Mouse (Mus musculus) intestine, postnatal 0 days (tissue): ENCODE measurements around the gene Ppfia3. TPM values are rescaled to one million over a fixed set of nuclear protein-coding genes. Genes with fewer than 3 reads are reported as not detected.

ENCODE experiments used
- ATAC-seq: fragments of 200-750 bp; cut with Nextera tagmentation; 2 replicates; pipeline ENCODE4 v1.8.0; 2017; ENCODE audit warnings: mild to moderate bottlenecking, moderate TSS enrichment, moderate library complexity
- H3K27ac ChIP-seq: fragments of 300-500 bp; sonication (generic); 2 replicates; pipeline ENCODE4 v1.5.1; 2014; ENCODE audit warnings: mild to moderate bottlenecking, low read depth, low read length, moderate library complexity
- H3K27me3 ChIP-seq: fragments of 300-500 bp; sonication (generic); replicated peaks from 2 replicates; pipeline ENCODE4 v1.6.1; 2014; ENCODE audit warnings: low read length, mixed read lengths; ENCODE audit not compliant: control insufficient read depth, insufficient read depth
- H3K36me3 ChIP-seq: fragments of 300-500 bp; sonication (generic); 2 replicates; pipeline ENCODE4 v1.6.1; 2014; ENCODE audit warnings: mild to moderate bottlenecking, moderate library complexity; ENCODE audit not compliant: control insufficient read depth, insufficient read depth
- H3K4me1 ChIP-seq: fragments of 300-500 bp; sonication (generic); replicated peaks from 2 replicates; pipeline ENCODE4 v1.6.1; 2014; ENCODE audit warnings: antibody characterized with exemption, low read length, mixed read lengths; ENCODE audit not compliant: control insufficient read depth, insufficient read depth
- H3K4me2 ChIP-seq: fragments of 300-500 bp; sonication (generic); replicated peaks from 2 replicates; pipeline ENCODE4 v1.6.1; 2014; ENCODE audit warnings: low read depth, mild to moderate bottlenecking, moderate library complexity
- H3K4me3 ChIP-seq: fragments of 300-500 bp; sonication (generic); 2 replicates; pipeline ENCODE4 v1.5.1; 2014; ENCODE audit warnings: low read depth, low read length
- H3K9ac ChIP-seq: fragments of 300-500 bp; sonication (generic); 2 replicates; pipeline ENCODE4 v1.6.1; 2014; ENCODE audit warnings: mild to moderate bottlenecking, low read depth, low read length
- H3K9me3 ChIP-seq: fragments of 300-500 bp; sonication (generic); 2 replicates; pipeline ENCODE4 v1.6.1; 2016; ENCODE audit warnings: mixed run types; ENCODE audit not compliant: control insufficient read depth
- CTCF ChIP-seq: sonication (generic); IDR thresholded peaks from 2 replicates; pipeline ENCODE4 v1.5.1; 2016; ENCODE audit warnings: low read depth, mild to moderate bottlenecking, control low read depth, antibody characterized with exemption, moderate library complexity
- WGBS: fragments of 180-500 bp; shearing (Covaris S2); extraction: QIAGEN DNeasy Blood & Tissue Kit; methylation state at CpG from one replicate; pipeline ENCODE4 v1.1.7; 2014; 5-methylcytosine and 5-hydroxymethylcytosine counted together
- polyA plus RNA-seq: library from polyadenylated mRNA; unstranded; fragments of >200 nt; fragmentation: Nextera tagmentation; extraction: Ambion mirVana; gene quantifications from 2 replicates; pipeline ENCODE4 v1.2.1, GENCODE M21; 2015

The Ppfia3 gene
- polyA plus RNA-seq, 1 experiment from 2014 or later = 24.5 TPM

DNA sequence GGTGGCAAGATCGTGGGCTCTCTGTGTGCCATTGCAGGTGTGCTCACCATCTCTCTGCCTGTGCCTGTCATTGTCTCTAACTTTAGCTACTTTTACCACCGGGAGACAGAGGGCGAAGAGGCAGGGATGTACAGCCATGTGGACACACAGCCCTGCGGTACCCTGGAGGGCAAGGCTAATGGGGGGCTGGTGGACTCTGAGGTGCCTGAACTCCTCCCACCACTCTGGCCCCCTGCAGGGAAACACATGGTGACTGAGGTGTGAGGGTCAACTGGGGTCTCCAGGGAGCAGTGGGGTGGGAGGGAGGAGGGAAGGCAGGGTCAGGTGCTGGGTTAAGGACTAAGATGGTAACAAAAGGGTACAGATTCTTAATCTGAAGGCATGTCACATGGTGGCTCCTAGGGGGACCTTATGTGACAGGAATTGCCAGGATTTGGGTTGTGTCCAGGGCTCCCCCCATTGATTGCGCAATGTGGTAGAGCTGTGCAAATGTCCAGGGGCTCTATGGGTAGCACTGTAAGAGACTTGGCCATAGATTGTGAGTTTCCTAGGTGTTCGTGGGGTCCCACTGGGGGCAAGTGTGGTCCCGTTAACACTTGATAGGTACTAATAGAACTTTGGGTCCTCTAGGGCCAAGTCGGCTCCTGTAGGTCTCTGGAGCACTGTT, 42.8 kb upstream of the Ppfia3 start:
- Histone ChIP-seq H3K27me3 (peaks cover 81% of the 10 kb centered on the region), H3K4me3 (no peak overlapping the region), H3K4me2 (no peak overlapping the region), H3K36me3 (no peaks in the 10 kb centered on the region), H3K4me1 (peaks cover 12% of the 10 kb centered on the region; the same call in 1 of the 2 replicates), H3K9me3 (no peaks in the 10 kb centered on the region), H3K9ac (no peak overlapping the region), H3K27ac (no peak overlapping the region)
- 88% methylated on average over 8 of the region's 8 CpGs for WGBS
- no peak for ATAC-seq
- TF ChIP-seq CTCF = no peak

DNA sequence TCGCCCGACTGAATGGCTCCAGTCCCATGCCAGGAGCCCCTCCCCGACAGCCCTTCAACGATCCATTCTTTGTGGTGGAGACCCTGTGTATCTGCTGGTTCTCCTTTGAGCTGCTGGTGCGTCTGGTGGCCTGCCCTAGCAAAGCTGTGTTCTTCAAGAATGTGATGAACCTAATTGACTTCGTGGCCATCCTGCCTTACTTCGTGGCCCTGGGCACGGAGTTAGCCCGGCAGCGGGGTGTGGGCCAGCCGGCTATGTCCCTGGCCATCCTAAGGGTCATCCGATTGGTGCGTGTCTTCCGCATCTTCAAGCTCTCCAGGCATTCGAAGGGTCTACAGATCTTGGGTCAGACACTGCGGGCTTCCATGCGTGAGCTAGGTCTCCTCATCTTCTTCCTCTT, 42.1 kb upstream of the Ppfia3 start:
- H3K4me1 ChIP-seq = 0 out of 2 replicates have a peak, but pooled peaks cover 6% of the 10 kb centered on the region
- H3K4me2 ChIP-seq = no peak overlapping the region
- no peak for ATAC-seq
- no peak overlapping the region for H3K27ac ChIP-seq
- no peaks in the 10 kb centered on the region for H3K9me3 ChIP-seq
- H3K27me3 ChIP-seq = peaks cover 74% of the 10 kb centered on the region
- 88% methylated on average over 17 of the region's 17 CpGs for WGBS
- no peak overlapping the region for H3K9ac ChIP-seq
- TF ChIP-seq CTCF = no peak
- no peaks in the 10 kb centered on the region for H3K36me3 ChIP-seq
- no peak overlapping the region for H3K4me3 ChIP-seq

DNA sequence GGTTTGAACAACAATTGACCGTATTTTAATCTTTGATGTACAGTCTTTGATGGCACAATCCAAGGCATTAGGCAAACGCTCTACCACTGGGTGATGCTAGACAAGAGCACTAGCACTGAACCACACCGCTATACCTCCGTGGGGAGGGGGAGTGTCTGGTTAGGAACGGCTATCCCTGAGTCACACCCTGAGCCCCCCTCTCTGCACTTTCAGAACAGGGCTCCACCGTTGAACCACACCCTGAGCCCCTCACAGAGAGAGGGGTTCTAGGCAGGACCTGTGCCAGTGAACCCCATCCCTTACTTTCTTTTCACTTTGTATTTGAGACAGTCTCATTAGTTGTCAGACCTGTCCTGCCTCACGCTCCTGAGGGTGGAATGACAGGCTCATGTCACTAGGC, 41.5 kb upstream of the Ppfia3 start:
- no peak overlapping the region for H3K4me2 ChIP-seq
- no peak overlapping the region for H3K4me3 ChIP-seq
- H3K27me3 ChIP-seq = peaks cover 68% of the 10 kb centered on the region
- H3K27ac ChIP-seq = no peak overlapping the region
- no peak overlapping the region for H3K9ac ChIP-seq
- 0 out of 2 replicates have a peak, but pooled peaks cover under 1% of the 10 kb centered on the region for H3K4me1 ChIP-seq
- no peak for TF ChIP-seq CTCF
- no peaks in the 10 kb centered on the region for H3K9me3 ChIP-seq
- no peak for ATAC-seq
- 64% methylated on average over 7 of the region's 7 CpGs for WGBS
- no peaks in the 10 kb centered on the region for H3K36me3 ChIP-seq

DNA sequence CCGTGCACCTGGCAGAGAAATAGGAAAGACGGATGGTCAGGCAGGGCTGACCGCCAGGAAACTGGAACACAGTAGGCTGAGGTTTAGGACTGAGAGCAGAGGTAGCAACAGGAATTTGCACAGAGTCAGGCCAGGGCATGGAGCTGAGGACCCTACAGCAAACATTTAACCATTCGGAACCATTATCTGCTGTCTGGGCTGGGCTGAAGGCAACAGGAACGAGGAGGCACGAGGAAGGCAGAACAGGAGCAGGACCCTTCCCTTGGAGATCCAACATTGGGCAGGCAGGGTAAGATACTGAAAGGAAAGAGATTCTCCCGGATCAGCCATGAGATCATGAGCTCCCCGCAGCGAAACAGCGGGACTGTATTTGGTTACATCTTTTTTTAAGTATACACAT, 41.0 kb upstream of the Ppfia3 start:
- ATAC-seq = no peak
- H3K4me3 ChIP-seq = no peak overlapping the region
- no peak overlapping the region for H3K9ac ChIP-seq
- H3K27ac ChIP-seq = no peak overlapping the region
- WGBS = 75% methylated on average over 10 of the region's 10 CpGs
- H3K27me3 ChIP-seq = peaks cover 66% of the 10 kb centered on the region
- H3K36me3 ChIP-seq = no peaks in the 10 kb centered on the region
- H3K4me2 ChIP-seq = no peak overlapping the region
- no peaks in the 10 kb centered on the region for H3K9me3 ChIP-seq
- TF ChIP-seq CTCF = no peak
- H3K4me1 ChIP-seq = no peaks in the 10 kb centered on the region

DNA sequence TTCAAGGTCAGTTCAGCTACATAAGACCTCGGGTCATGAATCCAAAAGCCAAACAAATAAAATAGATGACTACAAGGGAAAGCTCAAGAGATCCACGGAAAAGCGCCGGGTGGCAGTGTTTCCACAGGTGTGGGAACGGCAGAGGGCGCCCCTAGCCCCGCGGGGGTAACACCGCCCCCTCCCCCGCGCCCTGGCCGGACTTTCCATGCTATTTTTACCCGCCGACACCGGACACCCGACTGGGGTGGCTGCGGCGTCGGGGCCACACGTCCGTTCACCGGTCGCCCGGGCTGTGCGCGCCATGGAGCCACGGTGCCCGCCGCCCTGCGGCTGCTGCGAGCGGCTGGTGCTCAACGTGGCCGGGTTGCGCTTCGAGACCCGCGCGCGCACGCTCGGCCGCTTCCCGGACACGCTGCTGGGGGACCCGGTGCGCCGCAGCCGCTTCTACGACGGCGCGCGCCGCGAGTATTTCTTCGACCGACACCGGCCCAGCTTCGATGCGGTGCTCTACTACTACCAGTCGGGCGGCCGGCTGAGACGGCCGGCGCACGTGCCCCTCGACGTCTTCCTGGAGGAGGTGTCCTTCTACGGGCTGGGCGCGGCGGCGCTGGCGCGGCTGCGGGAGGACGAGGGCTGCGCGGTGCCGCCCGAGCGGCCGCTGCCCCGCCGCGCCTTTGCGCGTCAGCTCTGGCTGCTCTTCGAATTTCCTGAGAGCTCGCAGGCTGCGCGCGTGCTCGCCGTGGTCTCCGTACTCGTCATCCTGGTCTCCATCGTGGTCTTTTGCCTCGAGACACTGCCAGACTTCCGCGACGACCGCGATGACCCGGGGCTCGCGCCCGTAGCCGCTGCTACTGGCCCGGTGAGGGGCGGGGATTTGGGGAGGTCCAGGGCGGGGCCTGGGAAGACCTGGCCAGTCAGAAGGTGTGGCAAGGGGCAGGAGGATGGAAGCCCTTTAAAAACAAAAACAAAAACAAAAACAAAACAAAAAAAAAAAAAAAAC, 39.6 kb upstream of the Ppfia3 start:
- peak overlapping the region; percentile 73 for H3K4me2 ChIP-seq
- peak; percentile 39; the same call in 1 of the 2 replicates for TF ChIP-seq CTCF
- peaks cover 57% of the 10 kb centered on the region for H3K27me3 ChIP-seq
- H3K9me3 ChIP-seq = no peaks in the 10 kb centered on the region
- 1% methylated on average over 112 of the region's 114 CpGs for WGBS
- H3K4me1 ChIP-seq = no peaks in the 10 kb centered on the region
- peak overlapping the region; percentile 41 for H3K4me3 ChIP-seq
- no peak overlapping the region for H3K27ac ChIP-seq
- ATAC-seq = no peak
- H3K36me3 ChIP-seq = no peaks in the 10 kb centered on the region
- H3K9ac ChIP-seq = peak overlapping the region; percentile 26; the same call in 1 of the 2 replicates
